Mouse (Mus musculus) neural tube, embryonic 11.5 days (tissue): ENCODE measurements around the gene Rab11fip3. TPM values are rescaled to one million over a fixed set of nuclear protein-coding genes. Genes with fewer than 3 reads are reported as not detected.

ENCODE experiments used
- ATAC-seq: fragments of 200-750 bp; cut with Nextera tagmentation; 2 replicates; pipeline ENCODE4 v1.8.0; 2017; ENCODE audit warnings: moderate number of reproducible peaks, mild to moderate bottlenecking, moderate TSS enrichment, moderate library complexity; ENCODE audit not compliant: insufficient read depth, low FRiP score, low TSS enrichment
- DNase-seq: peaks from one replicate; pipeline ENCODE4 v3.0.0-alpha.2; 2015; ENCODE audit warnings: low spot score
- H3K27ac ChIP-seq: fragments of 300-500 bp; sonication (generic); 2 replicates; pipeline ENCODE4 v1.5.1; 2014; ENCODE audit warnings: low read depth, mild to moderate bottlenecking, low read length
- H3K27me3 ChIP-seq: fragments of 300-500 bp; sonication (generic); 2 replicates; pipeline ENCODE4 v1.6.1; 2014; ENCODE audit warnings: mild to moderate bottlenecking, low read length, mixed read lengths; ENCODE audit not compliant: control insufficient read depth, insufficient read depth
- H3K36me3 ChIP-seq: fragments of 300-500 bp; sonication (generic); 2 replicates; pipeline ENCODE4 v1.6.1; 2014; ENCODE audit warnings: mild to moderate bottlenecking, low read length, moderate library complexity, mixed read lengths; ENCODE audit not compliant: control insufficient read depth, insufficient read depth
- H3K4me1 ChIP-seq: fragments of 300-500 bp; sonication (generic); 2 replicates; pipeline ENCODE4 v1.6.1; 2014; ENCODE audit warnings: low read length, mixed read lengths; ENCODE audit not compliant: control insufficient read depth, insufficient read depth
- H3K4me2 ChIP-seq: fragments of 300-500 bp; sonication (generic); 2 replicates; pipeline ENCODE4 v1.6.1; 2014; ENCODE audit warnings: low read depth, mild to moderate bottlenecking, moderate library complexity
- H3K4me3 ChIP-seq: fragments of 300-500 bp; sonication (generic); 2 replicates; pipeline ENCODE4 v1.5.1; 2014; ENCODE audit warnings: low read depth, low read length
- H3K9ac ChIP-seq: fragments of 300-500 bp; sonication (generic); 2 replicates; pipeline ENCODE4 v1.6.1; 2014; ENCODE audit warnings: mild to moderate bottlenecking, low read length
- H3K9me3 ChIP-seq: fragments of 300-500 bp; sonication (generic); 2 replicates; pipeline ENCODE4 v1.6.1; 2016; ENCODE audit warnings: low read length; ENCODE audit not compliant: control insufficient read depth
- WGBS: fragments of 180-500 bp; shearing (Covaris S2); extraction: QIAGEN DNeasy Blood & Tissue Kit; methylation state at CpG from one replicate; pipeline ENCODE4 v1.1.7; 2014; 5-methylcytosine and 5-hydroxymethylcytosine counted together
- polyA plus RNA-seq: library from polyadenylated mRNA; unstranded; fragments of >200 nt; fragmentation: Nextera tagmentation; extraction: Ambion mirVana; gene quantifications from 2 replicates; pipeline ENCODE4 v1.2.1, GENCODE M21; 2014

The Rab11fip3 gene
- polyA plus RNA-seq, 1 experiment from 2014 or later, result 24.8 TPM

- DNase-seq (no peak), ATAC-seq (no peak)
- no peaks in the 10 kb centered on the region for H3K9me3 ChIP-seq
- whole genome bisulfite sequencing, result 90% methylated on average over 8 of the region's 8 CpGs
- H3K9ac ChIP-seq, result no peak overlapping the region
- no peak overlapping the region for H3K4me2 ChIP-seq
- H3K27me3 ChIP-seq, result peaks cover 16% of the 10 kb centered on the region
- no peak overlapping the region for H3K4me3 ChIP-seq
- H3K4me1 ChIP-seq, result no peaks in the 10 kb centered on the region
- no peak overlapping the region for H3K27ac ChIP-seq
- H3K36me3 ChIP-seq, result no peaks in the 10 kb centered on the region
Measured at GRCm38 (mm10) chr17:25946891-25947290, 122.5 kb downstream of the Rab11fip3 start.

- no peak overlapping the region for H3K4me2 ChIP-seq
- peaks cover 10% of the 10 kb centered on the region for H3K27me3 ChIP-seq
- DNase-seq, result no peak
- H3K9me3 ChIP-seq, result no peaks in the 10 kb centered on the region
- H3K9ac ChIP-seq, result no peak overlapping the region
- H3K4me3 ChIP-seq, result no peak overlapping the region
- no peaks in the 10 kb centered on the region for H3K4me1 ChIP-seq
- no peak overlapping the region for H3K27ac ChIP-seq
- H3K36me3 ChIP-seq, result no peaks in the 10 kb centered on the region
- 76% methylated on average over 7 of the region's 7 CpGs for WGBS
- ATAC-seq, result no peak
Measured at GRCm38 (mm10) chr17:25946349-25946748, 123.0 kb downstream of the Rab11fip3 start.

GRCm38 (mm10) chr17:25945517-25946155 lies 123.7 kb downstream of the Rab11fip3 start:
- Histone ChIP-seq H3K4me3 (no peak overlapping the region), H3K9ac (no peak overlapping the region), H3K4me2 (no peak overlapping the region), H3K9me3 (no peaks in the 10 kb centered on the region), H3K4me1 (no peaks in the 10 kb centered on the region), H3K27ac (no peak overlapping the region), H3K27me3 (peaks cover 3% of the 10 kb centered on the region), H3K36me3 (no peaks in the 10 kb centered on the region)
- ATAC-seq (no peak), DNase-seq (no peak)
- 68% methylated on average over 9 of the region's 9 CpGs for WGBS

GRCm38 (mm10) chr17:25944366-25945163 lies 124.8 kb downstream of the Rab11fip3 start, which contains the start of the genes Pigq and Nhlrc4:
Gene Pigq, minus strand, starts transcription at chr17:25944936.
Gene Nhlrc4, minus strand, starts transcription at chr17:25944961.
- WGBS, result 63% methylated on average over 5 of the region's 6 CpGs
- Histone ChIP-seq H3K9me3 (no peaks in the 10 kb centered on the region), H3K9ac (no peak within 1 kb of the TSS), H3K27me3 (no peaks in the 10 kb centered on the region), H3K27ac (no peak within 1 kb of the TSS), H3K4me1 (no peaks in the 10 kb centered on the region), H3K4me2 (no peak within 1 kb of the TSS), H3K4me3 (no peak within 1 kb of the TSS), H3K36me3 (no peaks in the 10 kb centered on the region)
- no peak for DNase-seq
- no peak for ATAC-seq

- Histone ChIP-seq H3K9ac (no peak overlapping the region), H3K9me3 (no peaks in the 10 kb centered on the region), H3K27ac (no peak overlapping the region), H3K4me1 (no peaks in the 10 kb centered on the region), H3K4me3 (no peak overlapping the region), H3K27me3 (no peaks in the 10 kb centered on the region), H3K4me2 (no peak overlapping the region), H3K36me3 (0 out of 2 replicates have a peak, but pooled peaks cover 2% of the 10 kb centered on the region)
- ATAC-seq (no peak), DNase-seq (no peak)
- WGBS, result 71% methylated on average over 9 of the region's 9 CpGs
Measured at GRCm38 (mm10) chr17:25943769-25944168, 125.6 kb downstream of the Rab11fip3 start.

GRCm38 (mm10) chr17:25943221-25943620 lies 126.1 kb downstream of the Rab11fip3 start:
- Histone ChIP-seq H3K27ac (no peak overlapping the region), H3K4me1 (no peaks in the 10 kb centered on the region), H3K27me3 (no peaks in the 10 kb centered on the region), H3K36me3 (0 out of 2 replicates have a peak, but pooled peaks cover 2% of the 10 kb centered on the region), H3K4me2 (no peak overlapping the region), H3K4me3 (no peak overlapping the region), H3K9ac (no peak overlapping the region), H3K9me3 (no peaks in the 10 kb centered on the region)
- ATAC-seq (no peak), DNase-seq (no peak)
- WGBS, result 86% methylated on average over 3 of the region's 3 CpGs

GRCm38 (mm10) chr17:25942597-25943151 lies 126.7 kb downstream of the Rab11fip3 start:
- H3K36me3 ChIP-seq, result 0 out of 2 replicates have a peak, but pooled peaks cover 2% of the 10 kb centered on the region

GRCm38 (mm10) chr17:25941511-25942241 lies 127.7 kb downstream of the Rab11fip3 start:
- Histone ChIP-seq H3K27ac (peak overlapping the region; percentile 79), H3K36me3 (peaks cover 5% of the 10 kb centered on the region), H3K27me3 (no peaks in the 10 kb centered on the region), H3K9me3 (no peaks in the 10 kb centered on the region), H3K4me3 (peak overlapping the region; percentile 84), H3K9ac (peak overlapping the region; percentile 98), H3K4me1 (no peaks in the 10 kb centered on the region), H3K4me2 (peak overlapping the region; percentile 65)
- 3% methylated on average over 54 of the region's 54 CpGs for WGBS
- ATAC-seq, result peak; percentile 69; the same call in 1 of the 2 replicates
- DNase-seq, result peak; percentile 81

More at GRCm38 (mm10) chr17:25942597-25943151, 126.7 kb downstream of the Rab11fip3 start:
- H3K27ac ChIP-seq, result no peak overlapping the region
- ATAC-seq (no peak), DNase-seq (no peak)
- no peaks in the 10 kb centered on the region for H3K27me3 ChIP-seq
- no peak overlapping the region for H3K4me3 ChIP-seq
- H3K9ac ChIP-seq, result peak overlapping the region; percentile 98; the same call in 1 of the 2 replicates
- no peak overlapping the region for H3K4me2 ChIP-seq
- H3K4me1 ChIP-seq, result no peaks in the 10 kb centered on the region
- WGBS, result 91% methylated on average over 2 of the region's 2 CpGs
- no peaks in the 10 kb centered on the region for H3K9me3 ChIP-seq
